Mouse (Mus musculus) neural tube, embryonic 14.5 days (tissue): ENCODE data around the gene Il10rb. TPM values are rescaled to one million over a fixed set of nuclear protein-coding genes. Genes with fewer than 3 reads are reported as not detected.

Source experiments
- ATAC-seq: fragments of 200-750 bp; cut with Nextera tagmentation; 2 replicates; pipeline ENCODE4 v1.8.0; 2017; ENCODE audit warnings: low read depth, mild to moderate bottlenecking, moderate TSS enrichment, moderate library complexity
- H3K27ac ChIP-seq: fragments of 300-500 bp; sonication (generic); 2 replicates; pipeline ENCODE4 v1.5.1; 2014; ENCODE audit warnings: low read depth, mild to moderate bottlenecking, control low read depth, low read length, moderate library complexity, mixed read lengths
- H3K27me3 ChIP-seq: fragments of 300-500 bp; sonication (generic); 2 replicates; pipeline ENCODE4 v1.6.1; 2014; ENCODE audit warnings: low read length; ENCODE audit not compliant: control insufficient read depth, insufficient read depth
- H3K36me3 ChIP-seq: fragments of 300-500 bp; sonication (generic); 2 replicates; pipeline ENCODE4 v1.6.1; 2014; ENCODE audit warnings: low read length, mixed read lengths; ENCODE audit not compliant: control insufficient read depth, insufficient read depth
- H3K4me1 ChIP-seq: fragments of 300-500 bp; sonication (generic); 2 replicates; pipeline ENCODE4 v1.6.1; 2014; ENCODE audit warnings: low read length; ENCODE audit not compliant: control insufficient read depth, insufficient read depth
- H3K4me2 ChIP-seq: fragments of 300-500 bp; sonication (generic); 2 replicates; pipeline ENCODE4 v1.6.1; 2014; ENCODE audit warnings: mild to moderate bottlenecking, low read depth, low read length, control low read depth
- H3K4me3 ChIP-seq: fragments of 300-500 bp; sonication (generic); 2 replicates; pipeline ENCODE4 v1.5.1; 2014; ENCODE audit warnings: low read depth, low read length, control low read depth, mixed read lengths
- H3K9ac ChIP-seq: fragments of 300-500 bp; sonication (generic); replicated peaks from 2 replicates; pipeline ENCODE4 v1.6.1; 2014; ENCODE audit warnings: low read depth, mild to moderate bottlenecking, control low read depth, low read length, mixed read lengths
- H3K9me3 ChIP-seq: fragments of 300-500 bp; sonication (generic); 2 replicates; pipeline ENCODE4 v1.6.1; 2016; ENCODE audit warnings: low read length; ENCODE audit not compliant: control insufficient read depth
- WGBS: fragments of 180-500 bp; shearing (Covaris S2); extraction: QIAGEN DNeasy Blood & Tissue Kit; methylation state at CpG from one replicate; pipeline ENCODE4 v1.1.7; 2014; 5-methylcytosine and 5-hydroxymethylcytosine counted together
- polyA plus RNA-seq: library from polyadenylated mRNA; unstranded; fragments of >200 nt; fragmentation: Nextera tagmentation; extraction: Ambion mirVana; gene quantifications from 2 replicates; pipeline ENCODE4 v1.2.1, GENCODE M21; 2014

Gene Il10rb
- polyA plus RNA-seq, 1 experiment from 2014 or later = 7.1 TPM

- H3K9ac ChIP-seq = no peak overlapping the region
- no peak overlapping the region for H3K4me2 ChIP-seq
- peaks cover 1% of the 10 kb centered on the region; the same call in 1 of the 2 replicates for H3K4me1 ChIP-seq
- H3K27ac ChIP-seq = peak overlapping the region; percentile 2; the same call in 1 of the 2 replicates
- H3K4me3 ChIP-seq = no peak overlapping the region
- H3K27me3 ChIP-seq = no peaks in the 10 kb centered on the region
- 18% methylated on average over 9 of the region's 9 CpGs for WGBS
- H3K36me3 ChIP-seq = no peaks in the 10 kb centered on the region
- ATAC-seq = peak; percentile 44; the same call in 1 of the 2 replicates
- H3K9me3 ChIP-seq = no peaks in the 10 kb centered on the region
Measured at GRCm38 (mm10) chr16:91378991-91379390, 27.0 kb upstream of the Il10rb start.

GRCm38 (mm10) chr16:91379412-91379811 lies 26.6 kb upstream of the Il10rb start:
- ATAC-seq = no peak
- Histone ChIP-seq H3K36me3 (no peaks in the 10 kb centered on the region), H3K4me2 (no peak overlapping the region), H3K9ac (no peak overlapping the region), H3K9me3 (no peaks in the 10 kb centered on the region), H3K4me1 (no peaks in the 10 kb centered on the region), H3K27ac (peak overlapping the region; percentile 2; the same call in 1 of the 2 replicates), H3K27me3 (no peaks in the 10 kb centered on the region), H3K4me3 (no peak overlapping the region)
- 40% methylated on average over 3 of the region's 3 CpGs for WGBS

- Histone ChIP-seq H3K27ac (no peak overlapping the region), H3K4me1 (no peaks in the 10 kb centered on the region), H3K27me3 (no peaks in the 10 kb centered on the region), H3K4me3 (no peak overlapping the region), H3K9ac (no peak overlapping the region), H3K4me2 (no peak overlapping the region), H3K36me3 (no peaks in the 10 kb centered on the region), H3K9me3 (no peaks in the 10 kb centered on the region)
- 84% methylated on average over 5 of the region's 5 CpGs for WGBS
- ATAC-seq = no peak
Measured at GRCm38 (mm10) chr16:91380151-91380550, 25.8 kb upstream of the Il10rb start.

GRCm38 (mm10) chr16:91381606-91382005 lies 24.4 kb upstream of the Il10rb start:
- Histone ChIP-seq H3K9me3 (no peaks in the 10 kb centered on the region), H3K27ac (no peak overlapping the region), H3K4me2 (no peak overlapping the region), H3K4me1 (no peaks in the 10 kb centered on the region), H3K27me3 (no peaks in the 10 kb centered on the region), H3K9ac (no peak overlapping the region), H3K36me3 (no peaks in the 10 kb centered on the region), H3K4me3 (no peak overlapping the region)
- 83% methylated on average over 4 of the region's 4 CpGs for WGBS
- ATAC-seq = no peak

GRCm38 (mm10) chr16:91382261-91382790 lies 23.6 kb upstream of the Il10rb start:
- 90% methylated on average over 9 of the region's 9 CpGs for WGBS
- Histone ChIP-seq H3K4me1 (no peaks in the 10 kb centered on the region), H3K27me3 (no peaks in the 10 kb centered on the region), H3K27ac (no peak overlapping the region), H3K36me3 (no peaks in the 10 kb centered on the region), H3K9ac (no peak overlapping the region), H3K4me2 (no peak overlapping the region), H3K4me3 (no peak overlapping the region), H3K9me3 (no peaks in the 10 kb centered on the region)
- ATAC-seq = no peak

- Histone ChIP-seq H3K9me3 (no peaks in the 10 kb centered on the region), H3K4me2 (no peak overlapping the region), H3K4me3 (no peak overlapping the region), H3K4me1 (no peaks in the 10 kb centered on the region), H3K36me3 (no peaks in the 10 kb centered on the region; the same call in 1 of the 2 replicates), H3K27ac (no peak overlapping the region), H3K27me3 (no peaks in the 10 kb centered on the region), H3K9ac (no peak overlapping the region)
- ATAC-seq = no peak
- 91% methylated on average over 4 of the region's 4 CpGs for WGBS
Measured at GRCm38 (mm10) chr16:91384221-91384620, 21.7 kb upstream of the Il10rb start.

GRCm38 (mm10) chr16:91385621-91386020 lies 20.3 kb upstream of the Il10rb start:
- Histone ChIP-seq H3K27me3 (no peaks in the 10 kb centered on the region), H3K4me3 (no peak overlapping the region), H3K4me2 (no peak overlapping the region), H3K9ac (no peak overlapping the region), H3K36me3 (no peaks in the 10 kb centered on the region; the same call in 1 of the 2 replicates), H3K4me1 (no peaks in the 10 kb centered on the region), H3K27ac (no peak overlapping the region), H3K9me3 (no peaks in the 10 kb centered on the region)
- ATAC-seq = no peak
- WGBS = 40% methylated on average over 10 of the region's 10 CpGs

- no peaks in the 10 kb centered on the region for H3K9me3 ChIP-seq
- H3K4me2 ChIP-seq = no peak overlapping the region
- no peaks in the 10 kb centered on the region; the same call in 1 of the 2 replicates for H3K36me3 ChIP-seq
- H3K9ac ChIP-seq = no peak overlapping the region
- no peaks in the 10 kb centered on the region for H3K4me1 ChIP-seq
- H3K27ac ChIP-seq = no peak overlapping the region
- ATAC-seq = no peak
- H3K4me3 ChIP-seq = no peak overlapping the region
- WGBS = 91% methylated on average over 10 of the region's 10 CpGs
- no peaks in the 10 kb centered on the region for H3K27me3 ChIP-seq
Measured at GRCm38 (mm10) chr16:91386419-91387120, 19.4 kb upstream of the Il10rb start.

- Histone ChIP-seq H3K27me3 (no peaks in the 10 kb centered on the region), H3K4me2 (no peak overlapping the region), H3K9ac (no peak overlapping the region), H3K9me3 (no peaks in the 10 kb centered on the region), H3K27ac (no peak overlapping the region), H3K36me3 (no peaks in the 10 kb centered on the region; the same call in 1 of the 2 replicates), H3K4me3 (no peak overlapping the region), H3K4me1 (no peaks in the 10 kb centered on the region)
- WGBS = 88% methylated on average over 3 of the region's 3 CpGs
- no peak for ATAC-seq
Measured at GRCm38 (mm10) chr16:91387121-91387486, 18.9 kb upstream of the Il10rb start.
